In the genomic region with DNA sequence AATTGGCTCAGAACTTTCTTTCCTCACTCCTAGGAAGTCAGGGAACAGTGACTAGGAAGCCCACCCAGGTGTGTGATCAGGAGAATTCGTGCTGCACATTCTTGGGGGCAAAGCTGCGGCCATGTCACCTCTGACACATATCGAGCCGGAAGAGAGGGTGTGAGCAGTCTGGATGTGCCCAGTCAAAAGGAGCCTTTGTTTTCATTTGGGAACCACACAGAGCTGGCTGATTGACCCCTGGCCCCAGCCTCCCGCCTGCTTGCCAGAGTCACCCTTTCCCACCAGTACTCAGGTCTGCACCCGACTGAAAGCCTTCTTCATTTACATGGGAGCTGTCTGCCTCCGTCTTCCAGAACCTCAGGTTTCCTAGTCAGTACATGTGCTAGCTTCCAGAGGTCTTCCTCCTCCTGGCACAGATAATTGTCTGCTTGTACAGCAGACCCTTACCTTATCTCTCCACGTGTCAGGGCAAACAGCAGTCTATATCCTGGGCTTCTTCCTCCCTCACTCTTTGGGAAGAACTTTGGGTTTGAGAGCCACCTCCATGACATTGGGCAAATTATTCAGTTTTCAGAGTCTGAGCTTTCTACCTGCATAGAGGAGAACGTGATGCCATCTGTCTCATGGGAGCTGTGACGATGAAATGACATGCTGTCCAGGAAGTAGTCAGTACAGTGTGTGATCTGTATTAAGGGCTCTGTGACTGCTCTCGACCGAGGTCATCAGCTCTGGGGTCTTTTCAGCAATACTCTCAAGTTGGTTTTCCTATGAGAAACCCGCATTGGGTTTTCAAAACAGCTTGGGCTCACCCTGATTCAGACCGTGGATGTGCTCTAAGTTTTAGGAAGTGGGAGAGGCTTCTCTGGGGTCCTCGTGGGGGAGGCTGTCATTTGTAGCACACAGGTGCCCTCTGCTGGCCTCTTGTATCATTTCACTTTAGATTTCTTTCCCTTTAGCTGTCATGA, we compare ENCODE assay signal across 8 mouse cellular contexts.
A peak's percentile ranks its signal among the peaks of the same experiment; 100 is the strongest.
DNase-seq lines count a peak whose midpoint lies in the region; ATAC-seq and TF ChIP-seq lines count a peak whose summit lies in the region.

No protein-coding gene starts in this region.

- 23% methylated on average over 15 of the region's 15 CpGs for WGBS in kidney, embryonic 14.5 days

- in situ Hi-C loops in ES-E14 (cut with MboI; ENCODE audit: low sequenced_read_pairs in 2 of 2, unreplicated experiment in 2 of 2), result loop anchor here in 1 of 2 experiments (10.0 kb wide), 1 partner anchor 417 kb away; no protein-coding TSS in a partner anchor

- no peaks in the 10 kb centered on the region for H3K4me1 ChIP-seq in ES-E14 (ENCODE audit: control insufficient read depth in 2 of 2, insufficient read depth in 2 of 2, low read length in 2 of 2, poor library complexity in 1 of 2)
- H3K4me1 ChIP-seq in kidney, embryonic 14.5 days (ENCODE audit: control insufficient read depth, insufficient read depth, low read length), result peaks cover 9% of the 10 kb centered on the region

- ATAC-seq in cerebellum, adult (ENCODE audit: insufficient number of reproducible peaks, low FRiP score, low TSS enrichment), result no peak
- peak; percentile 84 for ATAC-seq in kidney, embryonic 14.5 days (ENCODE audit: low FRiP score, low TSS enrichment)

- H3K9ac ChIP-seq in ES-E14 (ENCODE audit: insufficient read depth, low read depth, low read length, poor library complexity, severe bottlenecking), result no peak overlapping the region
- no peak overlapping the region for H3K9ac ChIP-seq in kidney, embryonic 14.5 days (ENCODE audit: low read depth, low read length)

- no peaks in the 10 kb centered on the region for H3K36me3 ChIP-seq in ES-E14 (ENCODE audit: control insufficient read depth, insufficient read depth, low read length, poor library complexity, severe bottlenecking)
- no peaks in the 10 kb centered on the region for H3K36me3 ChIP-seq in kidney, embryonic 14.5 days (ENCODE audit: control insufficient read depth, insufficient read depth, low read length)

- H3K9me3 ChIP-seq in ES-E14 (ENCODE audit: control insufficient read depth, insufficient read depth, low read depth, low read length), result no peaks in the 10 kb centered on the region
- no peaks in the 10 kb centered on the region for H3K9me3 ChIP-seq in kidney, embryonic 14.5 days (ENCODE audit: control insufficient read depth, low read length)

- no peak overlapping the region for H3K4me3 ChIP-seq in ES-E14 (ENCODE audit: insufficient read depth in 1 of 2, low read depth in 1 of 2, low read length in 2 of 2, poor library complexity in 1 of 2, severe bottlenecking in 1 of 2)
- no peak overlapping the region; the same call in 1 of the 2 replicates for H3K4me3 ChIP-seq in kidney, embryonic 14.5 days (ENCODE audit: low read length)

- no peak overlapping the region for H3K27ac ChIP-seq in ES-E14 (ENCODE audit: insufficient read depth, low read depth, low read length, poor library complexity, severe bottlenecking)
- H3K27ac ChIP-seq in kidney, embryonic 14.5 days (ENCODE audit: low read depth, low read length), result no peak overlapping the region

- peak; percentile 20 to 57 for DNase-seq in cerebellum, adult 18-20 months
- DNase-seq in ES-E14 (ENCODE audit: low read depth, low spot score), result peak; percentile 57
- DNase-seq in cerebellum, postnatal 36 days, result peak; percentile 20 to 45
- peak; percentile 41 to 57 for DNase-seq in heart, adult 9 months (ENCODE audit: low spot score in 2 of 2)
- peak; percentile 67 for DNase-seq in lung, postnatal 10 days
- peak; percentile 79 for DNase-seq in retina, postnatal 1 day

- H3K27me3 ChIP-seq in kidney, embryonic 14.5 days (ENCODE audit: control insufficient read depth, insufficient read depth, low read length), result no peaks in the 10 kb centered on the region

- H3K4me2 ChIP-seq in kidney, embryonic 14.5 days (replicated peaks; ENCODE audit: low read depth, low read length), result peak overlapping the region; percentile 29; the same call in 1 of the 2 replicates

TF ChIP-seq in ES-E14, 5 proteins besides CTCF, POLR2A, EP300 and RAD21:
- peak; percentile 89 for TF ChIP-seq ZC3H11A (IDR thresholded peaks at IDR 0.05; ENCODE audit: borderline replicate concordance, low read depth, low read length)
- no peak for TF ChIP-seq HCFC1 (IDR thresholded peaks at IDR 0.05; ENCODE audit: borderline replicate concordance, insufficient read depth, low read length)
